Mouse (Mus musculus): ENCODE measurements around the gene Manba.
"Not testable (repeated sequence)": the region's sequence is repeated elsewhere in the genome, so short reads cannot be mapped to it uniquely, and the experiment has no call there.

Gene Manba

GRCm38 (mm10) chr3:135485128-135485899, at the start of gene Manba:
TSS of gene Manba (plus strand) at chr3:135485611.
- peak; percentile 82 for DNase-seq

GRCm38 (mm10) chr3:135436901-135437616, 48.4 kb upstream of the Manba start:
- DNase-seq: no peak

GRCm38 (mm10) chr3:135437758-135438495, 47.5 kb upstream of the Manba start, which contains the start of gene Ube2d3:
TSS of gene Ube2d3 (plus strand) at chr3:135438149.
- peak; percentile 100 for DNase-seq

- peak; percentile 91 for DNase-seq
Measured at GRCm38 (mm10) chr3:135438531-135438912, 46.9 kb upstream of the Manba start.

- peak; percentile 89 for DNase-seq
Measured at GRCm38 (mm10) chr3:135438913-135439531, 46.4 kb upstream of the Manba start.

GRCm38 (mm10) chr3:135439651-135440050, 45.8 kb upstream of the Manba start:
- DNase-seq: no peak

- DNase-seq: peak; percentile 27
Measured at GRCm38 (mm10) chr3:135440221-135440620, 45.2 kb upstream of the Manba start.

GRCm38 (mm10) chr3:135440621-135441020, 44.8 kb upstream of the Manba start:
- DNase-seq: no peak

GRCm38 (mm10) chr3:135444930-135445329, 40.5 kb upstream of the Manba start:
- no peak for DNase-seq

- no peak for DNase-seq
Measured at GRCm38 (mm10) chr3:135458981-135459380, 26.4 kb upstream of the Manba start.

- no peak for DNase-seq
Measured at GRCm38 (mm10) chr3:135468402-135468801, 17.0 kb upstream of the Manba start.

- DNase-seq: no peak
Measured at GRCm38 (mm10) chr3:135469146-135469545, 16.3 kb upstream of the Manba start.

- DNase-seq: peak; percentile 54
Measured at GRCm38 (mm10) chr3:135469974-135470373, 15.4 kb upstream of the Manba start.

- no peak for DNase-seq
Measured at GRCm38 (mm10) chr3:135470823-135471222, 14.6 kb upstream of the Manba start.

GRCm38 (mm10) chr3:135475025-135475424, 10.4 kb upstream of the Manba start:
- DNase-seq: peak; percentile 67

- no peak for DNase-seq
Measured at GRCm38 (mm10) chr3:135476286-135476685, 9.1 kb upstream of the Manba start.

GRCm38 (mm10) chr3:135476977-135477376, 8.4 kb upstream of the Manba start:
- DNase-seq: no peak

- DNase-seq: not testable (repeated sequence)
Measured at GRCm38 (mm10) chr3:135479090-135479489, 6.3 kb upstream of the Manba start.

- DNase-seq: no peak
Measured at GRCm38 (mm10) chr3:135480767-135481166, 4.6 kb upstream of the Manba start.

- peak; percentile 47 for DNase-seq
Measured at GRCm38 (mm10) chr3:135481608-135482007, 3.8 kb upstream of the Manba start.

GRCm38 (mm10) chr3:135484650-135485049, 761 bp upstream of the Manba start:
- DNase-seq: not testable (repeated sequence)

- DNase-seq: no peak
Measured at GRCm38 (mm10) chr3:135485900-135486241, 460 bp downstream of the Manba start.

GRCm38 (mm10) chr3:135486351-135486750, 940 bp downstream of the Manba start:
- no peak for DNase-seq
